Mouse (Mus musculus) heart, embryonic 16.5 days (tissue): ENCODE results near the gene Zswim3. TPM values are rescaled to one million over a fixed set of nuclear protein-coding genes. Genes with fewer than 3 reads are reported as not detected.

Source experiments
- ATAC-seq: fragments of 200-750 bp; cut with Nextera tagmentation; replicated peaks from 2 replicates; pipeline ENCODE4 v1.8.0; 2017; ENCODE audit warnings: moderate number of reproducible peaks; ENCODE audit not compliant: insufficient read depth, low FRiP score; ENCODE audit errors: extremely low read depth
- H3K27ac ChIP-seq: fragments of 300-500 bp; sonication (generic); 2 replicates; pipeline ENCODE4 v1.5.1; 2014; ENCODE audit warnings: mild to moderate bottlenecking, low read length, control low read depth, moderate library complexity
- H3K27me3 ChIP-seq: fragments of 300-500 bp; sonication (generic); 2 replicates; pipeline ENCODE4 v1.6.1; 2014; ENCODE audit warnings: low read length, mixed read lengths; ENCODE audit not compliant: control insufficient read depth, insufficient read depth
- H3K36me3 ChIP-seq: fragments of 300-500 bp; sonication (generic); 2 replicates; pipeline ENCODE4 v1.6.1; 2014; ENCODE audit not compliant: control insufficient read depth, insufficient read depth
- H3K4me1 ChIP-seq: fragments of 300-500 bp; sonication (generic); 2 replicates; pipeline ENCODE4 v1.6.1; 2014; ENCODE audit warnings: low read length, mixed read lengths; ENCODE audit not compliant: control insufficient read depth, insufficient read depth
- H3K4me2 ChIP-seq: fragments of 300-500 bp; sonication (generic); 2 replicates; pipeline ENCODE4 v1.6.1; 2014; ENCODE audit warnings: low read depth, mild to moderate bottlenecking, control low read depth, low read length
- H3K4me3 ChIP-seq: fragments of 300-500 bp; sonication (generic); 2 replicates; pipeline ENCODE4 v1.5.1; 2014; ENCODE audit warnings: mild to moderate bottlenecking, control low read depth, low read length
- H3K9ac ChIP-seq: fragments of 300-500 bp; sonication (generic); 2 replicates; pipeline ENCODE4 v1.6.1; 2014; ENCODE audit warnings: low read length, control low read depth
- H3K9me3 ChIP-seq: fragments of 300-500 bp; sonication (generic); replicated peaks from 2 replicates; pipeline ENCODE4 v1.6.1; 2016; ENCODE audit warnings: low read length; ENCODE audit not compliant: control insufficient read depth
- WGBS: fragments of 180-500 bp; shearing (Covaris S2); extraction: QIAGEN DNeasy Blood & Tissue Kit; methylation state at CpG from one replicate; pipeline ENCODE4 v1.1.7; 2014; 5-methylcytosine and 5-hydroxymethylcytosine counted together
- polyA plus RNA-seq: library from polyadenylated mRNA; unstranded; fragments of >200 nt; fragmentation: Nextera tagmentation; extraction: Ambion mirVana; gene quantifications from 2 replicates; pipeline ENCODE4 v1.2.1, GENCODE M21; 2015

Zswim3 gene
- 5.9 and 6.4 TPM in 2 replicates for polyA plus RNA-seq

DNA sequence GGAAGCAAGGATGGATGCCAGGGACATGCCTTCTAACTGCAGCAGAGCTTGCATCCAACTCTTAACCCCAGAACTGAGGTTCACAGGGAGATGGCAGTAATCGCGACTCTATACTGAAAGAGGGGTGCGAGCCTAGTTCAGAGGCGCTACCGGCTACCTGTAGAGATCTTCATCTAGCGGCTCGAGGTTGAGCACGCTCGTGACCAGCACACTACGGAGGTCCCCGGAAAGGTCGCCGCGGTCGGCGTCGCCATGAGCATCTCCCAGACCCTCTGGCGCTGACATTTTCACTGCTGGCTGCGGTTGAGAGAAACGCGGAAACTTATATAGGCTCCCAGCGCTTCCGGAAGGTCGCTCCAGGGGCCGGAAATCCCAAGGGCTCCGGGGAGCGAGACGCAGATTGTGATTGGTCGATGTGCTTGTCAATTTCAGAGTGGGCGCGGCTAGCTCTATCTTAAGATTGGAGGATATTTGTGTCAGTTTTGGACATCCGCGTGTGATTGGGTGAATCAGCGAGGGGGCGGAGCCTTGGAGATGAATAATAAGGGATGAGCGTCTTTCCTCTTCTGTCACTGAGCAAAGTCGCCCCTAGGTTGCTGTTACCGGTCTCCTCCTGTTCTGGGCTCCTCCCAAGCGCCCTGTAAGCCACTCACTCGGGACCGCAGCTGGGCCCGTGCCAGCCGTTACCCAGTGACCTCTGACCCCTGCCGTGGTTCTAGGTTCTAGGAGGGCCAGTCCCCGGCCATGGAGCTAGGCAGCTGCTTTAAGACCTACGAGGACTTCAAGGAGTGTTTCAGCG lies at the start of gene Zswim3, which contains the start of gene Acot8:
TSS of gene Zswim3 (plus strand) at position 566 of the 799 bp plus-strand sequence.
TSS of gene Acot8 (minus strand) at position 350 of the 799 bp plus-strand sequence.
- peaks cover 13% of the 10 kb centered on the region for H3K4me1 ChIP-seq
- no peaks in the 10 kb centered on the region for H3K27me3 ChIP-seq
- H3K9ac ChIP-seq: peak within 1 kb of the TSS; percentile 92
- peak within 1 kb of the TSS; percentile 76 for H3K4me3 ChIP-seq
- peaks cover 8% of the 10 kb centered on the region for H3K36me3 ChIP-seq
- H3K27ac ChIP-seq: peak within 1 kb of the TSS; percentile 84
- ATAC-seq: peak; percentile 97
- no peaks in the 10 kb centered on the region for H3K9me3 ChIP-seq
- H3K4me2 ChIP-seq: peak within 1 kb of the TSS; percentile 96
- WGBS: under 1% methylated on average over 47 of the region's 47 CpGs

DNA sequence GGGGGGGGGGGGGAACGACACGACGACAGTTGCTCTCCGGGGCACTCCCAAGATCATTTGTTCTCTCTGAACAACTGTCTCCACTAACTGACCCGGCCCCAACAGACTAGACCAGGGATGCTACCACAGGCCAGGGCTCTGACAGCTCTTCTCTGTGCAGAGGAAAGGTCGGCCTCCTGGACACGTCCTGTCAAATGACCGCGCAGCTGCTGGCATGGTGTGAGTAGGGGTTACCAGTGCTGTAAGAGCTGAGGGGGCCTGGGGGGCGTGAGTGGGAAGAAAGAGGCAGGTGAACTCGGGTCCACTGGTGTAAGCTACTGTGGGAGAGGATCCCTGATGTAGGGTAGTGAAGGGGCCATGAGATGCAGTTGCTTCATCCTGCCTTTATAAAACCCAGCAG lies 47.1 kb upstream of the Zswim3 start:
- Histone ChIP-seq H3K4me1 (peaks cover 18% of the 10 kb centered on the region), H3K27me3 (no peaks in the 10 kb centered on the region), H3K36me3 (peaks cover 76% of the 10 kb centered on the region), H3K9me3 (no peaks in the 10 kb centered on the region), H3K4me2 (no peak overlapping the region), H3K4me3 (no peak overlapping the region), H3K9ac (no peak overlapping the region), H3K27ac (no peak overlapping the region)
- 92% methylated on average over 11 of the region's 11 CpGs for WGBS
- no peak for ATAC-seq

DNA sequence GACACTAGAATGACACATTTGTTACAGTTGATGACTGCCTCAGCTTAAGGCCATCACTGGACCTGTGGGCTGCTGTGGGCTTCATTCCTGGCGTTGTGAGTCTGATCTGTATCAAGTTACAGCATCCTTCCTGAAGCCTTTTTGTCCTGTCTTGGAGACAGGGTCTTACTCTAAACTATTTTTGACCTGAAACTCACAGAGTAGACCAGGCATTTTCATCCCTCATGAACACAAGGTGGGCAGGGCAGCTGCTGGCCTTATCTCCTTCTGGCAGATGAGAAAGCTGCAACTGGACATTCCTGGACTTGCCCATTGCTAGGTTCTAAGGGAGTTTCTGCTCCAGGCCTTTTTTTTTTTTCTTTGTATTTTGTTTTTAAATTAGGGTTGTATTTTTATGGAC lies 46.2 kb upstream of the Zswim3 start:
- no peak for ATAC-seq
- H3K9me3 ChIP-seq: no peaks in the 10 kb centered on the region
- H3K36me3 ChIP-seq: peaks cover 76% of the 10 kb centered on the region
- no peak overlapping the region for H3K27ac ChIP-seq
- no peaks in the 10 kb centered on the region for H3K27me3 ChIP-seq
- no peak overlapping the region for H3K9ac ChIP-seq
- no peak overlapping the region for H3K4me2 ChIP-seq
- 62% methylated on average over 1 of the region's 1 CpGs for WGBS
- peaks cover 18% of the 10 kb centered on the region for H3K4me1 ChIP-seq
- no peak overlapping the region for H3K4me3 ChIP-seq

DNA sequence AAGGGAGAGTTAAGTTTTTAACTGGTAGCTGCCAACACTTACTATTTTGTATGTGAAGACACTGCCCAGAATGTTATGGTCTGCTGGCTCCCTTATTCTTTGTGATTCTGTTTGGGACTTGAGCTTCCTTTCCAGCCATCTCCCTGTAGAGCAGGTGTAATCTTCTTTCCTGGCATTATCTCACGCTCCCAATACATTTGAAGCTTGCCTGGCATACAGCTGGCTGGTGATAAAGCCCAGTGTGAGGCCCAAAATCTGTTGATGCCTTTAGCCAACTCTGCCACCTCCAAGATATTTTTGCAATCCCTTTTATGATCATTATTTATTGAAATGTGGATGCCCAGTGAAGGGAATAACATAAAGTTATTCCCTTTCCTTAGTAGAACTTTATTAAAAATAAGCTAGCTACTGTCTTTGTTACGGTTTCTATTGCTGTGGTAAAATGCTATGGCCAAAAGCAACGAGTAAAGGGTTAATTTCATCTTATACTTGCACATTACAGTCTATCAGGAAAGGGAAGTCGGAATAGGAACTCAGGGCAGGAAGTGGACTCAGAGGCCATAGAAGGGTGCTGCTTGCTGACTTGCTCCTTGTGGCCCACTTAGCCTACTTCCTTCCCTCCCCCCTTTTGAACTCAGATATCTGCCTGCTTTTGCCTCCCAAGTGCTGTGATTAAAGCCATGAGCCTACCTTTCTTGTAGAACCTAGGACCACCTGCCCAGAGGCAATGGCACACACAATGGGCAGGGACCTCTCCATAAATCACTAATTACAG lies 44.7 kb upstream of the Zswim3 start:
- Histone ChIP-seq H3K4me2 (no peak overlapping the region), H3K36me3 (peaks cover 71% of the 10 kb centered on the region), H3K27ac (no peak overlapping the region), H3K27me3 (no peaks in the 10 kb centered on the region), H3K9me3 (no peaks in the 10 kb centered on the region), H3K4me1 (peaks cover 11% of the 10 kb centered on the region), H3K9ac (no peak overlapping the region), H3K4me3 (no peak overlapping the region)
- 79% methylated on average over 4 of the region's 4 CpGs for WGBS
- ATAC-seq: 0 out of 2 replicates have a peak, but pooled peaks have one; percentile 33

DNA sequence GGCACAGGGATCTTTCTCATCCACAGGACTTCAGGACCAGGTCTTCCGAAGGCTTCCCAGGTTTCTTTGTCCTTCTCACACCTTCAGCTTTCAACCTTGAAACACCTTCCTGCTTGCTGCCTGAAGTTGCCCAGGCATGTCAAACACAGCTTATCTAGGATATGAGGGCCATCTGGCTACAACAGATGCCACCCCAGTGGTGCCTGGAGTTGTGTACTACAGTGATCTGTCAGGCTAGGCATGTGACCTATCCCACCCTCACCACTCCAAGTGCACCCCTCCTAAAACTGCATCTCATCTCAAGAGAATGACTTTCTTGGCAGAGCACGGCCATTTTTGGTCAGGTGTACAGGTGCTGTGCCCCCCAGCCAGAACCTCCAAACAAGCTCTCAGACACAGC lies 43.4 kb upstream of the Zswim3 start:
- H3K36me3 ChIP-seq: peaks cover 71% of the 10 kb centered on the region
- no peak for ATAC-seq
- 52% methylated on average over 2 of the region's 2 CpGs for WGBS
- no peak overlapping the region for H3K4me2 ChIP-seq
- no peak overlapping the region for H3K9ac ChIP-seq
- no peak overlapping the region for H3K4me3 ChIP-seq
- H3K27ac ChIP-seq: no peak overlapping the region
- no peaks in the 10 kb centered on the region for H3K27me3 ChIP-seq
- no peaks in the 10 kb centered on the region for H3K9me3 ChIP-seq
- H3K4me1 ChIP-seq: peaks cover 3% of the 10 kb centered on the region; the same call in 1 of the 2 replicates

DNA sequence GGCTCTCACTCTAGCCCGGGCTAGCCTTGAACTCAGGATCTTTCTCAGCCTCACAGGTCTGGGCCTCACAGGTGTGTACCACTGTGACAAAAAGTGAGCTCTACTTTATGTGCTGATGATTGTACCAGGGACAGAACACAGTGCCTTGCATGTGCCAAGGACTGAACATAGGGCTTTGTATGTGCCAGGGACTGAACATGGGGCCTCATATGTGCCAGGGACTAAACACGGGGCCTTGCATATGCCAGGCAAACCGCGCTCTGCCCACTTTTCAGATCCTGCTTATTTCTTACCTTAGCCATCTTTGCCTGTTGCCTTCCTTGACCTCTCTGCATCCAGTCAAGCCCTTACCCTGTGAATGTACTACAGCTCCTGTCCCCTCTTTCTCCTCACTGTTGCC lies 42.9 kb upstream of the Zswim3 start:
- H3K9ac ChIP-seq: no peak overlapping the region
- 99% methylated on average over 4 of the region's 4 CpGs for WGBS
- H3K4me2 ChIP-seq: no peak overlapping the region
- peaks cover 3% of the 10 kb centered on the region; the same call in 1 of the 2 replicates for H3K4me1 ChIP-seq
- no peak for ATAC-seq
- no peak overlapping the region for H3K27ac ChIP-seq
- H3K4me3 ChIP-seq: no peak overlapping the region
- no peaks in the 10 kb centered on the region for H3K27me3 ChIP-seq
- no peaks in the 10 kb centered on the region for H3K9me3 ChIP-seq
- H3K36me3 ChIP-seq: peaks cover 67% of the 10 kb centered on the region

DNA sequence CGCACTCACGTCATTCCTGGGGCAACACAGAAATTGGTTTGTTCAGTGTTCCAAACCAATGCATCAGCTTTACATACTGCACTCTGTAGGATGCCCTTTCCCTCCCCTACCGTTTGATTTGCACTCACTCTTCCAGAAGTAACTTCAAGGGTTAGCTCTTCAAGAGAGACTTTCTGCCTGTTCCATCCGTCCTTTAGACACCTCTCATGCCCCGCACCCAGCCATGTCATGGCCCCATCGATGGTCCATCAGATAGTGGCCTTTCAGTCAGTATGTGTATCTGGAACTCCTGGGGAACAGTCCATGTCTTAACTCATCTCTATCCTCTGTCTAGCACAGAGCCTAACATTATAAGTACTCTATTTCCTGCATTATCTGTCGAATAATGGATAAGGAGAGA lies 42.3 kb upstream of the Zswim3 start:
- Histone ChIP-seq H3K27me3 (no peaks in the 10 kb centered on the region), H3K27ac (no peak overlapping the region), H3K9me3 (no peaks in the 10 kb centered on the region), H3K36me3 (peaks cover 64% of the 10 kb centered on the region), H3K4me2 (no peak overlapping the region), H3K4me3 (no peak overlapping the region), H3K9ac (no peak overlapping the region), H3K4me1 (peaks cover 3% of the 10 kb centered on the region; the same call in 1 of the 2 replicates)
- no peak for ATAC-seq
- 83% methylated on average over 7 of the region's 7 CpGs for WGBS

DNA sequence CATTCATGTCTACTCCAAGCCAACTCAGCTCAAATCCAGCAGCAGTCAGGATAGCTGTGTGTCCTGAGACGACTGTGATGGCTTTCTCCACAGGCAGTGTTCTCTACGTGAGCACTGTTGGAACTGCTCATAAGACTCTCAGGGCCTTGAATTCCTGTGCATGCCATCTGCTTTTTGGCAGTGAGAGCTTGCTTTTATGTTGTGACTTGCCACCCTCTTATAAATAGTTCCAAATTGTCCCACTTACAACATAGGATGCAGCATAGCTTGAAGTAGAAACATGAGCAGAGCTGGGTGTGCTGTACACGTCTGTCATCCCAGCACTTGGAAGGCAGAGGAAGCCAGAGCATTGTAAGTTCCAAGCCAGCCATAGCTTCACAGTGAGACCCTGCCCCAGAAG lies 39.1 kb upstream of the Zswim3 start:
- Histone ChIP-seq H3K27ac (peak overlapping the region; percentile 65), H3K36me3 (peaks cover 36% of the 10 kb centered on the region), H3K4me1 (peaks cover 11% of the 10 kb centered on the region; the same call in 1 of the 2 replicates), H3K4me3 (no peak overlapping the region), H3K4me2 (no peak overlapping the region), H3K27me3 (no peaks in the 10 kb centered on the region), H3K9ac (no peak overlapping the region), H3K9me3 (no peaks in the 10 kb centered on the region)
- ATAC-seq: no peak
- 60% methylated on average over 3 of the region's 3 CpGs for WGBS
